Mouse (Mus musculus) lung, postnatal 0 days (tissue): Measurements from ENCODE around the gene Pax4. TPM values are rescaled to one million over a fixed set of nuclear protein-coding genes. Genes with fewer than 3 reads are reported as not detected.

Experiments
- ATAC-seq: fragments of 200-750 bp; cut with Nextera tagmentation; 2 replicates; pipeline ENCODE4 v1.8.0; 2017; ENCODE audit warnings: moderate library complexity
- DNase-seq: peaks from one replicate; pipeline ENCODE4 v3.0.0-alpha.2; 2016; ENCODE audit warnings: low spot score
- H3K27ac ChIP-seq: fragments of 300-500 bp; sonication (generic); 2 replicates; pipeline ENCODE4 v1.5.1; 2014; ENCODE audit warnings: antibody characterized with exemption, mild to moderate bottlenecking, low read length, mixed read lengths
- H3K27me3 ChIP-seq: fragments of 300-500 bp; sonication (generic); replicated peaks from 2 replicates; pipeline ENCODE4 v1.6.1; 2014; ENCODE audit warnings: low read length, mixed read lengths; ENCODE audit not compliant: insufficient read depth
- H3K36me3 ChIP-seq: fragments of 300-500 bp; sonication (generic); 2 replicates; pipeline ENCODE4 v1.6.1; 2014; ENCODE audit warnings: low read length, mixed read lengths; ENCODE audit not compliant: insufficient read depth
- H3K4me1 ChIP-seq: fragments of 300-500 bp; sonication (generic); 2 replicates; pipeline ENCODE4 v1.6.1; 2014; ENCODE audit warnings: antibody characterized with exemption, low read depth, low read length, mixed read lengths; ENCODE audit not compliant: insufficient read depth
- H3K4me2 ChIP-seq: fragments of 300-500 bp; sonication (generic); replicated peaks from 2 replicates; pipeline ENCODE4 v1.6.1; 2014; ENCODE audit warnings: low read depth, mild to moderate bottlenecking, low read length, moderate library complexity, mixed read lengths
- H3K4me3 ChIP-seq: fragments of 300-500 bp; sonication (generic); 2 replicates; pipeline ENCODE4 v1.5.1; 2014; ENCODE audit warnings: low read depth, low read length
- H3K9ac ChIP-seq: fragments of 300-500 bp; sonication (generic); replicated peaks from 2 replicates; pipeline ENCODE4 v1.6.1; 2014; ENCODE audit warnings: low read depth, mild to moderate bottlenecking
- H3K9me3 ChIP-seq: fragments of 300-500 bp; sonication (generic); 2 replicates; pipeline ENCODE4 v1.6.1; 2016; ENCODE audit warnings: low read length, mixed read lengths
- CTCF ChIP-seq: IDR thresholded peaks from 2 replicates; pipeline ENCODE4 v1.5.1; 2016; ENCODE audit warnings: antibody characterized with exemption, mild to moderate bottlenecking
- EP300 ChIP-seq: IDR thresholded peaks from 2 replicates; pipeline ENCODE4 v1.6.1; 2016; ENCODE audit warnings: antibody characterized with exemption, mild to moderate bottlenecking, control low read depth
- WGBS: fragments of 180-500 bp; shearing (Covaris S2); extraction: QIAGEN DNeasy Blood & Tissue Kit; methylation state at CpG from one replicate; pipeline ENCODE4 v1.1.7; 2014; 5-methylcytosine and 5-hydroxymethylcytosine counted together
- polyA plus RNA-seq: library from polyadenylated mRNA; unstranded; fragments of >200 nt; fragmentation: Nextera tagmentation; extraction: Ambion mirVana; gene quantifications from 2 replicates; pipeline ENCODE4 v1.2.1, GENCODE M21; 2015

The Pax4 gene
- polyA plus RNA-seq, 1 experiment from 2014 or later, result not detected

- no peak for ATAC-seq
- no peak for DNase-seq
- 84% methylated on average over 4 of the region's 4 CpGs for WGBS
Measured at GRCm38 (mm10) chr6:28474211-28474610, 25.1 kb upstream of the Pax4 start.

GRCm38 (mm10) chr6:28471284-28472035 is 22.3 kb upstream of the Pax4 start:
- H3K4me1 ChIP-seq, result no peaks in the 10 kb centered on the region
- H3K27ac ChIP-seq, result no peak overlapping the region

More at GRCm38 (mm10) chr6:28474211-28474610, 25.1 kb upstream of the Pax4 start:
- Histone ChIP-seq H3K9me3 (no peaks in the 10 kb centered on the region), H3K4me3 (no peak overlapping the region), H3K27ac (no peak overlapping the region), H3K36me3 (no peaks in the 10 kb centered on the region), H3K4me1 (no peaks in the 10 kb centered on the region), H3K27me3 (no peaks in the 10 kb centered on the region), H3K9ac (no peak overlapping the region), H3K4me2 (no peak overlapping the region)
- TF ChIP-seq CTCF (no peak), EP300 (no peak)

DNA sequence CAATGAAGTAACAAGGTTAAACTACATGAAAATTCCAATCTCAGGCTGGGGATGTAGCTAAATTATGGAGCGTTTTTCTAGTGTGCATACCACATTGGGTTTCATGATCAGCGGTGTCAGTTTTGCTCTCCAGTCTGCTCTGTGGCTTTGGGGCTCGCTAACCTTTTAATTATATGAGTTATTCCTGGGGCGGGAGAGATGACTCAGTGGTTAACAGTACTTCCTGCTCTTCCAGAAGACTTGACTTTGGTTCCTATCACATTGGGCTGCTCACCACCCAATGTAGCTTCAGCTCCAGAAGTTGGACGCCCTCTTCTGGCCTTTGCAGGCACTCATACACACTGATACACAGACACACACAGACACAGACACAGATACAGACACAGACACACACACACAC is 21.5 kb upstream of the Pax4 start:
- H3K4me2 ChIP-seq, result no peak overlapping the region
- H3K36me3 ChIP-seq, result no peaks in the 10 kb centered on the region
- no peaks in the 10 kb centered on the region for H3K4me1 ChIP-seq
- H3K4me3 ChIP-seq, result no peak overlapping the region
- WGBS, result 76% methylated on average over 5 of the region's 5 CpGs
- DNase-seq, result no peak
- no peak overlapping the region for H3K9ac ChIP-seq
- no peak overlapping the region for H3K27ac ChIP-seq
- TF ChIP-seq CTCF (no peak), EP300 (no peak)
- no peaks in the 10 kb centered on the region for H3K27me3 ChIP-seq
- no peak for ATAC-seq
- no peaks in the 10 kb centered on the region for H3K9me3 ChIP-seq

More at GRCm38 (mm10) chr6:28471284-28472035, 22.3 kb upstream of the Pax4 start:
- H3K9ac ChIP-seq, result no peak overlapping the region
- no peak for DNase-seq
- no peaks in the 10 kb centered on the region for H3K9me3 ChIP-seq
- no peak overlapping the region for H3K4me3 ChIP-seq
- TF ChIP-seq CTCF (no peak), EP300 (no peak)
- no peak for ATAC-seq
- H3K36me3 ChIP-seq, result no peaks in the 10 kb centered on the region
- WGBS, result 80% methylated on average over 9 of the region's 9 CpGs
- H3K4me2 ChIP-seq, result no peak overlapping the region
- H3K27me3 ChIP-seq, result no peaks in the 10 kb centered on the region

DNA sequence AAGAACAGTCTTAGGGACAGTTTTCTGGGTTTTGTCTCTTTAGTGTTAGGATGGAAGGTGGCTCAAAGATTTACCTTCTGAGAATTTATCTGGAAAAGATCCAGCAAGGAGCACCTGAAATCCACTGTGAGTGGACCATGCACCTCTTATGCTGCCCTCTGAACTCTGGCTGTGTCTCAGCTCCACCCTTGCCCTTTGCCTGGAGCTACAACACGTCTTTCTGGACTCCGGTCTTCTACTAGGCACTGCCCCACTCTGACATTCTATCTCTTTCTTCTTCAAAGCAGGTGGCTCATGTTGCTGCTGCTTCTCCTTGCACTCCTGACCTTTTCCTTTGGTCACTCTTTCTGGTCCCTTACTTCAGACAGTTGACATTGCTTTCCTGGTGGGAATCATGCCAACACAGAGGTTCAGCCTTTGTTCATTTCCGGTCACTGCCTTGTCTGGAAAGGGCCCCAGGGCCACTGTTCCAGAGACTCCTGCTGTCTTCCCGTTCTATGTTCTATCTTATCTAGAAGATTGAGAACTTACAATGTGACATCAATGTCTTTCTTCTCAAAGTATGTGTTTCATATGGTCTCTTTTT is 21.0 kb upstream of the Pax4 start:
- ATAC-seq (no peak), DNase-seq (no peak)
- H3K4me2 ChIP-seq, result no peak overlapping the region
- H3K9me3 ChIP-seq, result no peaks in the 10 kb centered on the region
- H3K9ac ChIP-seq, result no peak overlapping the region
- H3K4me3 ChIP-seq, result no peak overlapping the region
- H3K27me3 ChIP-seq, result no peaks in the 10 kb centered on the region
- no peaks in the 10 kb centered on the region for H3K4me1 ChIP-seq
- H3K36me3 ChIP-seq, result no peaks in the 10 kb centered on the region
- WGBS, result 44% methylated on average over 4 of the region's 4 CpGs
- no peak overlapping the region for H3K27ac ChIP-seq
- TF ChIP-seq CTCF, result no peak
- no peak for TF ChIP-seq EP300

DNA sequence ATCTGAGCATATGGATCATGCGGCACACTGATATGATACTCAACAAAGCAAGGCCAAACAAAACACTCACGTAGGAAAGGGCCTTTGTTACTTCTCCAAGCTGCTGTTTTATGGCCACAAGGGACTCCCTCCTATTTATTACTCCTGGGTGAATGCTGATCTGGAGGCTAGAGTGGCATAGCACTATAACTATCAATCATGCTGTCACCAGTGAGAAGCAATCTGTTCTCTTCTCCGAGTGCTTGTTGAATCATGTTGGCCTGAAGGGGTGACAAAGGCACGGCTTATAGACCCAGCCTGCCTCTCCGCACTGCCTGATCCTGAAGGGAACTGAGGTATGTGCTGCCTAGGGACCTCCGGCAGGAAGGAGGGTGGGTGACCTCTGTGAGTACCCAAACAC is 15.5 kb upstream of the Pax4 start:
- Histone ChIP-seq H3K9ac (no peak overlapping the region), H3K27me3 (no peaks in the 10 kb centered on the region), H3K36me3 (no peaks in the 10 kb centered on the region), H3K4me3 (no peak overlapping the region), H3K4me1 (no peaks in the 10 kb centered on the region), H3K9me3 (no peaks in the 10 kb centered on the region), H3K27ac (no peak overlapping the region), H3K4me2 (no peak overlapping the region)
- ATAC-seq (no peak), DNase-seq (no peak)
- no peak for TF ChIP-seq CTCF
- TF ChIP-seq EP300, result no peak
- WGBS, result 32% methylated on average over 6 of the region's 6 CpGs

GRCm38 (mm10) chr6:28460534-28460933 is 11.4 kb upstream of the Pax4 start:
- Histone ChIP-seq H3K4me1 (no peaks in the 10 kb centered on the region), H3K27ac (no peak overlapping the region), H3K36me3 (no peaks in the 10 kb centered on the region), H3K9me3 (no peaks in the 10 kb centered on the region), H3K27me3 (no peaks in the 10 kb centered on the region), H3K9ac (no peak overlapping the region), H3K4me2 (no peak overlapping the region), H3K4me3 (no peak overlapping the region)
- DNase-seq (peak; percentile 74), ATAC-seq (peak; percentile 52)
- 5% methylated on average over 5 of the region's 5 CpGs for WGBS
- TF ChIP-seq EP300 (no peak), CTCF (peak; percentile 79)
